Mouse (Mus musculus) MEL (cell line): ENCODE results near the gene Fam173a.

Source experiments
- E2F4 ChIP-seq: IDR thresholded peaks from 2 replicates; pipeline ENCODE4 v1.6.1; 2011; ENCODE audit warnings: low read depth, low read length, improper control_type of control experiment, borderline replicate concordance
- JUND ChIP-seq: IDR thresholded peaks from 2 replicates; pipeline ENCODE4 v1.6.1; 2011; ENCODE audit warnings: low read depth, mild to moderate bottlenecking, improper control_type of control experiment, low read length
- MAX ChIP-seq: IDR thresholded peaks from 2 replicates; pipeline ENCODE4 v1.6.1; 2011; ENCODE audit warnings: low read length, improper control_type of control experiment
- MEF2A ChIP-seq: IDR thresholded peaks from 2 replicates; pipeline ENCODE4 v1.6.1; 2014; ENCODE audit warnings: low read depth, mild to moderate bottlenecking, inconsistent platforms, low read length, improper control_type of control experiment; ENCODE audit not compliant: poor library complexity, insufficient replicate concordance, severe bottlenecking; ENCODE audit errors: extremely low read depth

DNA sequence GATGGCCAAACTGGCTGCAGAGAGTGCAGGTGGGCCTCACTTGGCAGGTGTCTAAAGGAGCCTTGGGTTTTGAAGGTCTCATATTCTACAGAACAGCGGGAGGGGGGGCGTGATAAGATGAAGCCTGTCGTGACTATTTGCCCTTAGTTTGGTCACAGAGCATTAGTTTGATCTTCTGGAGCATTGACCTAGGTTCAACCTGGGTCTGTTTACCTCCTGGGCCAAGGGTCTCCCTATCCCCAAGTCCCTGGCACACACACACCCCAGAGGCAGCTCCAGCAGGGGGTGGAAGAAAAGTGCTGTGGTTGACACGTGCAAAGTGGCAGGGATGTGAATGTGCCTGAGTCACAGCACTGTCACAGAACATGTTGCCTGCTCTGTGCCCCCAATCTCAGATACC lies 18.2 kb upstream of the Fam173a start:
- TF ChIP-seq MAX = no peak
- TF ChIP-seq MEF2A = no peak
- no peak for TF ChIP-seq E2F4
- no peak for TF ChIP-seq JUND
